Mouse (Mus musculus) left cerebral cortex, adult 11 months (tissue): ENCODE data around the gene Rsl24d1.
A peak's percentile ranks its signal among the peaks of the same experiment; 100 is the strongest.
"Not testable (repeated sequence)": the region's sequence is repeated elsewhere in the genome, so short reads cannot be mapped to it uniquely, and the experiment has no call there.

Experiments used
- DNase-seq: peaks from one replicate; pipeline ENCODE4 v3.0.0; 2022; ENCODE audit warnings: low spot score

Gene Rsl24d1

DNA sequence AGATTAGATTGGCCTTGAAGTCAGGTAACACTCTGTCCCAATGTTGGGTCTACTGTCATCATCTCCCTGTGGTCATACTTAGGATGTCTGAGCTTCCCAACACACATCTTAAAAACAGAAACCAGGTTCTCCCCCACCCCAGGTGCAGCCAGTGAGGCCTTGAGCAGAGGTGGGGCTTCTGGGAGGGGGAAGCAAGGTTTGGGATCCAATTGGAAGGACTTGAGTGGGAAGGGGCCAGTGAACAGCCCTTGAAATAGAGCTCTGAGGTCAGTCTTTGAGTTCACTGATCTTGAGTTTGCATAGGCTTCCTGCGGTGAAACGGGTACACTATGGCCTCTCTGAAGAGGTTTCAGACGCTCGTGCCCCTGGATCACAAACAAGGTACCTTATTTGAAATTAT lies 11.0 kb upstream of the Rsl24d1 start, which contains the start of gene Gm20509:
TSS of gene Gm20509 (plus strand) at position 290 of the 400 bp plus-strand sequence.
- DNase-seq, result no peak

DNA sequence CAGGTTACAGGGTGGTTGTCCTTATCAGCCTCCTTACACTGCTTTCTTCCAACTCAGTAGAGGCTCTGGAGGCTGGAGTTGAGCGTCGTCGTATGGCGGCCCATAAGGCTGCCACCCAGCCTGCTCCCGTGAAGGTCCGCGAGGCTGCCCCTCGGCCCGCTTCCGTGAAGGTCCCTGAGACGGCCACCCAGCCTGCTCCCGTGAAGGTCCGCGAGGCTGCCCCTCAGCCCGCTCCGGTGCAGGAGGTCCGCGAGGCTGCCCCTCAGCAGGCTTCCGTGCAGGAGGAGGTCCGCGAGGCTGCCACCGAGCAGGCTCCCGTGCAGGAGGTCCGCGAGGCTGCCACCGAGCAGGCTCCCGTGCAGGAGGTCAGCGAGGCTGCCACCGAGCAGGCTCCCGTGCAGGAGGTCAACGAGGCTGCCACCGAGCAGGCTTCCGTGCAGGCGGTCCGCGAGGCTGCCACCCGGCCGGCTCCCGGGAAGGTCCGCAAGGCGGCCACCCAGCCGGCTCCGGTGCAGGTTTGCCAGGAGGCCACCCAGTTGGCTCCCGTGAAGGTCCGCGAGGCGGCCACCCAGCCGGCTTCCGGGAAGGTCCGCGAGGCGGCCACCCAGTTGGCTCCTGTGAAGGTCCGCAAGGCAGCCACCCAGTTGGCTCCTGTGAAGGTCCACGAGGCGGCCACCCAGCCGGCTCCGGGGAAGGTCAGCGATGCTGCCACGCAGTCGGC lies 9.9 kb upstream of the Rsl24d1 start:
- DNase-seq, result no peak

DNA sequence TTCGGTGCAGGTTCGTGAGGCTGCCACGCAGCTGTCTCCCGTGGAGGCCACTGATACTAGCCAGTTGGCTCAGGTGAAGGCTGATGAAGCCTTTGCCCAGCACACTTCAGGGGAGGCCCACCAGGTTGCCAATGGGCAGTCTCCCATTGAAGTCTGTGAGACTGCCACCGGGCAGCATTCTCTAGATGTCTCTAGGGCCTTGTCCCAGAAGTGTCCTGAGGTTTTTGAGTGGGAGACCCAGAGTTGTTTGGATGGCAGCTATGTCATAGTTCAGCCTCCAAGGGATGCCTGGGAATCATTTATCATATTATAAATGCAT lies 9.4 kb upstream of the Rsl24d1 start:
- no peak for DNase-seq

DNA sequence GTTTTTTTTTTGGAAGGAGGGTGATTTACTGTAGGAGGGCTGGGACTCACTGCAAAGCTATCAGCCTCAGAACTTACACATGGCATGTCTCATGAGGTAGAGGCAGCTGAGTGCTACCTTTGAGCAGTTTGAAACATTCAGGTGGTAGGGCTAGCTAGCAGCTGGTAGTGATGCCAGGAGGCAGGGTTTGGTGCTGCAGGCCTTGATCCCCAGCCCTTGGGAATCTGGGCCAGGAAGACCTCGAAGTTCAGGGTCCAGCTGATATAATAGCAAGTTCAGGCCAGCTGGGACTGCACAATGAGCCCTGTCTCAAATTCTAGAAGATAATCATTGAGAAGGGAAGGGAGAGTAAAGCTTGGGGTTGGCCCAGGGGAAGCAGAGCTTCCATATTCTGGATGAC lies 8.1 kb upstream of the Rsl24d1 start:
- DNase-seq, result no peak

DNA sequence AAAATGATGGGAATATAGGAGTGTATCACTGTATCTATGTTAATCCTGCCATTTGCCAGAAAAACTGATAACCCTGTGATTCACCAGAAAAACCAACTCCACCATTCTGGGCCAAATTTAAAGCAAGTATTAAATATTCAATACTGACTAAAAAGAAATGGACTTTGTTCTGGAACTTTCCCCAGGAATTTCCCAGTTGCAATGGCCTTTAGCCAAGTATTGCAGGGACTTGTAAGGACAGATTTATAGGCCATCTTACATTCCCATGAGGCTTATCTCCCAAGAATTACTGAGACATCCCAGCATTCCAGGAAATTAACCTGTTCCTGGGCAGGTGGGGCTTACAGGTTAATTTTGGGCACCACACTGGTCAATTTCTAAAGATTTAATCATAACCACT lies 7.5 kb upstream of the Rsl24d1 start:
- no peak for DNase-seq

DNA sequence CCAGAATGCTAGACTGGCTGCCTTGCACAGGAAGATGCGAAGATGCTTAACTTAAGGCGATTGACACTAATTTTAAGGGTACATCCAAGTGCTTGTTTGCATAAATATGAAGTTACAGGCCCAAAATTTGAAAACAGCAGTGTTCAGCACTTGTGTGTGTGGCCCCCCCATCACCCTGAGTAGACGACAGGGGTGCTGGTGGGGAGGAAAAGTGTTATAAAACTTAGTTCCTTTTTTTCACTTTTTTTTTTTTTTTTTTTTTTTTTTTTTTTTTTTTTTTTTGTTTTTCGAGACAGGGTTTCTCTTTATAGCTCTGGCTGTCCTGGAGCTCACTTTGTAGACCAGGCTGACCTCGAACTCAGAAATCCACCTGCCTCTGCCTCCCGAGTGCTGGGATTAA lies 3.5 kb downstream of the Rsl24d1 start:
- DNase-seq, result not testable (repeated sequence)

DNA sequence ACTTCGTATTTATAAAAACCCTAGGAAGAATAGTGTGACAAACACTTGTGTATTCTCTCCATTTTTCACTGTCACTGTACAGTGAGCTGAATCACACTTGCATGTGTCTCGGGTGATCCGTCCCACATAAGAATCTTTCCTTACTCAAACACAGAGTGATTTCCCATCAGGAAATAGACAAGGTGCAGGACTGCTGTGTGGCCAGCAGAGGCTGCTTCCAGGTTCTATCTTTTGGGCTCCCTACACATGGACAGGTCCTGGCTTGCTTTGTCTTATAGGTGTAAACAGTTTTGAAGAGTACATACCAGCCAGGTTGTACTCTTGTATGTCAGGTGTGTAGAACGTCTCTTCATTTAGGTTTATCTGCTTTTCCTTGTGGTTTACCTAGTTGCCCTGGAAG lies 4.8 kb downstream of the Rsl24d1 start:
- no peak for DNase-seq

DNA sequence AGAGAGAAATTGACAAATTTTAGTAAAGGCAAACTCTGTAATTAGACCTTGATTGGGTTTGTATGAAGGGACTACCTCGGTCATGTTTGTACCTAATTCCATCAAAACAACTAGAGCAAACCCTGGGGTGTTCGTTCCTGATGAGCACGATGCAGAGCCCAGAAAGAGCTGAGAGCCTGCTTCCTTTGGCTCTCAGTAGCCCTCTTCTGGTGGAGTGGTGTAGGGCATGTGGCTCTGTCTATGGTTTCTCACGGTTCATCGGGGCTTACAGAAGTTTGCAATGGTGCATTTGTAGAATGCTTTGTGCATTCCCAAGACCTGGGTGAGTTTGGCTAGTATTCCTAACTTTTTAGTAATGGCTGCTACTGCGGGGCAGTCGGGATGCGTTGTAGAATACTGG lies 8.5 kb downstream of the Rsl24d1 start:
- DNase-seq, result no peak

DNA sequence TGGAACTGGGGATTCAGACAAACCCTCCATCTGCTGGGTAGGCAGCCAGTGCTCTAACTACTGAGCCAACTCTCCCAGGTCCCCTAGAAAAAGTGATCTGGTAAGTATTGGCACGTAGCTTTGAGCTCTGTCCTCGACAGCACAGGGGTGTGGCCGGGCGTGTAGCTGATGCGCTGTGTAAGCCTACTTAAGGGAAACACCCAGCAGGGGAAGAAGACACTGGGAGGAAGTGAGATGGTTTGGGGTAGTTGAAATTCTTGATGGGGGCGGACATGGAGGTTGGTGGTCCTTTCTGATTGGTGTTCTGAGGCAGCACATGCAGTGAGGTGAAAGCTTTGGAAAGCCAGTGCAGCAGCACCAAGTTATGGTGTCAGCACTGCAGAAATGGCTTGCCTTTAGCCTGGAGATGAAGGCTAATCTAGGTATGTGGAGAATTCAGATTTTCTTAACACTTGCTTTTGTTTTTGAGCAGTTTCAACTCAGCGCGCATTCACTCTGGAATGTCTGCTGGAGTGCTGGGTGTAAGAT lies 11.9 kb downstream of the Rsl24d1 start:
- DNase-seq, result no peak

DNA sequence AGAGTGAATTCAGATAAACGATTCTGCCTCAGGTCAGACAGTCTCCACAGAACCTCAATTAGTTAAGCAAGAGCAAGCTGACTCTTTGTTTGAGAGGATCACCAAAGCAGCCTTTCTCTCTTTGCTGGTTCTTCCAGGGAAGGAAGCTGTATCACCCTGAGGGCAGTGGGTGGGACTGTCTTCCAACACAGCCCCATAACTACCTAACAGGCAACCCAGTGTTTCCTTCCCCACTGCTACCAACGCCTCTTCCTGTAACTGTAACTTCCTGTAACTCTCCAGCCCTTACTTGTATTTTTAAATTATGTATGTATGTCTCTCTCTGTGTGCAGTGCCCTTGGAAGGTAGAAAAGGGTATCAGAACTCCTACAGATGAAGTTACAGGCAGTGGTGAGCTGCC lies 14.2 kb downstream of the Rsl24d1 start:
- no peak for DNase-seq

DNA sequence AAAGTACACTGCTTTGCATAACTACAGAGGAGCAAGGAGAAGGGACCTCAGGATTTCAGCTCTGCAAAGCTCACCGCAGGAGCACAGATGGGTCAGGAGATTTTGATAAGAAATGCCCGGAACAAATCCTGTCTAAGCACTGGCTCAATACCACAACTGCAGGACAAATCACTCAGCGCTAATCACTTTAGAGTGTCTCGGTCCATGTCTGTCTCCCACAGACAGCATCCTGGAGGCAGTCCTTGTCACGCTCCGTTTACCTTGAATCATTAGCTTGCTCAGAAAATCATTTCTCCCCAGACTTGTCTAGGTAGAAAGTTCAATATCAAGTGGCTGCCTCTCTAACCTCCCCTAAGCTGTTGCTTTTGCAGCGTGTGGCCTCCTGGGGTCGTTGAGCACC lies 16.6 kb downstream of the Rsl24d1 start:
- no peak for DNase-seq

DNA sequence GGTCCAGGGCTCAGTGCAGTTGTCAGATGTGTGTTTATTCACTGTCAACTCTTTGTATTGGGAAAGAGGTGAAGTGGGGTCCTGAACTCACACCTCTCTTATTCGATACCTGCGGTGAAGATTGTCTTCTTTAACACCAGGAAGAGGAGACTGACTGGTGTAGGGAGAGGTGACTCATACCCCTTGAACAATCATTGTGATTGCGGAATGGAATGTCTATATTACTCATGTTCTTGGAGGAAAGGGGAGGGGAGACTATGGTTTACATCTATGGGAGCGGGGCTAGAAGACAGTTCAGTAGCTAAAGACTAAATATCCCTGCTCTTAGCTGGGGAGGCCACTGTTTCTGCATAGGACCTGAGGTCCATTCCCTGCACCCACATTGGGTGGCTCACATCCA lies 17.3 kb downstream of the Rsl24d1 start:
- DNase-seq, result no peak

DNA sequence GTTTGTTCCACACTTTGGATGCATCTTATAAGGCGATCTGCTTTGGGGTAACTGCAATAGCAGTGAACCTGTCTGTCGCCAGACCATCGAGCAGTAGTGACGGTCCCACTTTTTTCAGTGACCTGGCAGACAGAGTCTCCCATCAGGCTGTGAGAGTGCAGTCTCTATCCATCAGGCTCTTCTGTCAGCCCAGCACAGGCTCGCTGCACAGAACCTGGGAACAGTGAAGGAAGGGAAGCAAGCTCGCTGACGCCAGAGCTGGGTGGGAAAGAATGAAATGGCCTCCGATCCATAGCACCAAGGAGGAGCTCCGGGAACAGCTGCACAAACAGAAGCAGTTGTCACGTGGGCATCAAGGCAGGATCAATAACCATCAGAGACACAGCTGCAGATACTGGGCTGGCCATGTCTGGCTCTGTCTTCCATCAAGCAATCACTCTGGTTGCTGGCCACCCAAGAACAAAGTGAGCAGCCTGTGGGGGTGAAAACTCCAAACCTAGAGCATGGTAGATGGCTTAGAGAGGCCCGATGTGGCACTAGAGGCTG lies 24.2 kb downstream of the Rsl24d1 start:
- no peak for DNase-seq

DNA sequence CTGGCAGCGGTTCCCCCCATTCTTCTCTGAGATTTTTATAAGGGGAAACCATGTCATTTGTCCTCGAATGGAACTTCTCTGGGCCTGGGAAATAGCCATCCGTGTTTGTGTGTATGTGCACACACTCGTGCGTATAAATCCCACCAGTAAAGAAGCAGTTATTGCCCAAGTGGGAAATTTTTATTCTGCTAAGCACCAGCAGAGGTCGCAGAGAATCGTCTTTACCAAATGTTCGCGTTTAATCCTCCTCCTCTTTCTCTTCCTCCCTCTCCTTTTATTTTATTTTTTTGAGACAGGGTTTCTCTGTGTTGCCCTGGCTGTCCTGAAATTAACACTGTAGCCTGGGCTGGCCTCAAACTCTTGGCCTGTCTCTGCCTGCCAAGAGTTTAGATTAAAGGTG lies 41.1 kb downstream of the Rsl24d1 start:
- DNase-seq, result no peak

DNA sequence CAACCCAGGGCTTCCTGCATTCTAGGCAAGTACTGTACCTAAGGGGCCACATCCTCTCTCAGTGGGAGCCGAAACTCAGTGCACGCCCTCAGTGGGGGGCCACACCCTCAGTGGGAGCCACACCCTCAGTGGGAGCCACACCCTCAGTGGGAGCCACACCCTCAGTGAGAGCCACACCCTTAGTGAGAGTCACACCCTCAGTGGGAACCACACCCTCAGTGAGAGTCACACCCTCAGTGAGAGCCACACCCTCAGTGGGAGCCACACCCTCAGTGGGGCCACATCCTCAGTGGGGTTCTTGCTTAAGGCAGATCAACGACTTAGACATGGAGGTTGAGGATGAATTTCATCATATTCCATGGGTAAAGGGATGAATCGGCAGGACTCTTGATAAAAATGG lies 44.7 kb downstream of the Rsl24d1 start:
- no peak for DNase-seq

DNA sequence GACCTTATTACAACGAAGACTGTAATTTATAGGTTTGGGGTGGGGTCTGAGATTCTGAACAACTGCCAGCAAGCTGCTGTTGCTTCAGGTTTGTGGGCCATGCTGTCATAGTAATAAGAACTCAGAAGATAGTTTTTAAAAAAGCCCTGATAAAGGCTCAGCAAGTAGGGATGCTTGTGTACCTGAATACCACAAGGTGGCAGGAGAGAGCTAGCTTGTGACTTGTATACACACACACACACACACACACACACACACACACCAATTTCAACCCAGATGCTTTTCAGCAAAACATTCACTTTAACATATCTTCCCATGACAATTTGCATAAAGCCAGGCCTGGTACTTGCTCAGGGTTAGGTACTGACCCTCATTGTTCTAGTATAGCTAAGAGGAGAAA lies 46.0 kb downstream of the Rsl24d1 start:
- no peak for DNase-seq

DNA sequence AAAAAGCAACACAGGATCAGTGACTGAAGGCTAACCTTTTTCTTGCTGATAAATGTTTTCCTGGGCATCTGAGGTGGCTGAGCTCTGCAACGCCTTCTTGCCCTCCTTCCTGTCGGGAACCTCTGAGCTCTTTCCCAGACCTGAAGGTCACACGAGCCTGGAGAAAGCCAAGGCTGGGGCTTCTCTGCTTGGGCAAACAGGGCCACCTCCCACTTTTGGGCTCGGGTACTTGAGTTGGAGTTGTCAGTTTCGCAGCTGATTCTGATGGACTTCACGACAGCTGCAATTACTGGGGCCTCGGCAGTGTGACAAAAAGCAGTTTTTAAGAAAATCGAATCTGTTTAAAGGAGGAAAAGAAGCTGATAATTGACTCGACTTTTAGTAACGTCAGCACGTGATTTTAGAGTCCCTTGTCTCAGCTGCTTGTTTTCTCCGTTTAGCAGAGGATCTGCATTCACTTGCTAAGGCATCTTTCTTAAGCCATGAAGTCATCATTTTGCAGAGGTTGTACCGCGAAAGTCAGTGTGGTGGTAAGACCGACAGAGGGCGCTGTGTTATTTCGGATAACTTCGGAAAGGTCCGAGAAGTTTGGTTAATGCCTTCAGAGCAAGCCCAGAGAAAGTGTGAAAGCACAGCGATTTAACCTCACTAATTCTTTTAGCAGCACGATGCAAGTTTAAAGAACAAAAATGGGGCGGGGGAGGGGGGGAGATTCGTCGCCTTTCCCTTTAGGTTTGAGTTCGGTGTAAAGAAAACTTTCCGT lies 49.5 kb downstream of the Rsl24d1 start:
- peak; percentile 70 for DNase-seq

DNA sequence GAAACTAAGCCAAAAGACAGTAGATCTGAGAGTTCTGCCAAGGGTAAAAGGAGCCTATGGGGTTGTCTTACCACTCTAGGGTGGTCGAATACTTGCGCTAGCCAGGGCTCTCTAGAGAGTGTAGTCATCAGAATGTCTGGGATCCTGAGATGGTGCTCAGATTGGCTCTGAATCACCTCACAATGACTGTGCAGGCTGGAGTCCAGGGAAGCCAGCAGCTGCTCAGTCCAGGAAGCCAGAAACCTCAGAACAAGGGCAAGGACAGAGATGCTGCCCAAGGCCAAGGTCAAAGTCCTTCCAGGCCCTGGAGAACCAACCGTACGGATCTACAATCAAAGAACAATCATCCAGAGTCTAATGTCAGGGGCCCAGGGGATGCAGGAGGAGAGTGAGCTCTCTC lies 52.4 kb downstream of the Rsl24d1 start:
- DNase-seq, result no peak
